ENCODE assay signal across 10 mouse cellular contexts in the genomic region with DNA sequence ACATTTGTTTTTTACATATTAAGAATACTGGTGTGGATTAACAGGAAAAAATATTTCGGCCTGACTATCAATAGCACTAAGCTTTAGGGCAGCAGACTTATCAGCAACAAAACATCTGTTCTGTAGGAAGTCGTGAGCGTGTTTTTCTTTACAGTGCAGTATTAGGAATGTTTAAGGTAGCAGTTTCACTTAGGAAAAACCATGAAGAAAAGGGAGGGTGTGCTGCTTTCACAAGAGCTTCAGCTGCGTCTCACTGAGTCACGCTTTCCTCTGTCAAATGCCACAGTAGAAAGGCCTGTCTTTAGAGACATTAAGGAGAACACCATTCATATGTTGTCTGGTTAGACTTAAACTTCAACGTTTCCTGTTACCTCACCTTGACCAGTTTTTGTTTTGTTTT. TPM values are rescaled to one million over a fixed set of nuclear protein-coding genes. Genes with fewer than 3 reads are reported as not detected.
DNase-seq lines count a peak whose midpoint lies in the region; ATAC-seq and TF ChIP-seq lines count a peak whose summit lies in the region.
"Had no signal": no experiment of that assay in that cellular context is flagged by ENCODE, and none has a peak within 500 bp of the region (broad histone marks: within the 10 kb centered on the region; RNA-seq: fewer than 3 reads in every experiment).

No protein-coding gene starts in this region.

- H3K27ac ChIP-seq in intestine, embryonic 14.5 days (ENCODE audit: low read depth), result peak overlapping the region; percentile 33; the same call in 1 of the 2 replicates
- H3K27ac ChIP-seq in intestine, embryonic 15.5 days, result no peak overlapping the region
- peak overlapping the region; percentile 51 for H3K27ac ChIP-seq in macrophage
- H3K27ac ChIP-seq in forebrain, embryonic 15.5 days (replicated peaks), result no peak overlapping the region

- peaks cover 13% of the 10 kb centered on the region for H3K4me1 ChIP-seq in intestine, embryonic 14.5 days (replicated peaks; ENCODE audit: control insufficient read depth, insufficient read depth, low read length)
- 0 out of 2 replicates have a peak, but pooled peaks cover 5% of the 10 kb centered on the region for H3K4me1 ChIP-seq in intestine, embryonic 15.5 days (replicated peaks)
- peaks cover 38% of the 10 kb centered on the region for H3K4me1 ChIP-seq in G1E (ENCODE audit: insufficient read depth, low read depth, low read length)
- H3K4me1 ChIP-seq in erythroblast, embryonic 14.5 days (ENCODE audit: control insufficient read depth), result peaks cover 54% of the 10 kb centered on the region
- H3K4me1 ChIP-seq in forebrain, embryonic 15.5 days, result peaks cover 13% of the 10 kb centered on the region

- no peak for TF ChIP-seq CTCF in G1E (IDR thresholded peaks at IDR 0.05; ENCODE audit: low read depth, low read length)

- H3K9me3 ChIP-seq in intestine, embryonic 14.5 days (ENCODE audit: control insufficient read depth, low read length), result no peaks in the 10 kb centered on the region
- no peaks in the 10 kb centered on the region for H3K9me3 ChIP-seq in intestine, embryonic 15.5 days
- no peaks in the 10 kb centered on the region for H3K9me3 ChIP-seq in G1E (replicated peaks)
- no peaks in the 10 kb centered on the region for H3K9me3 ChIP-seq in erythroblast, embryonic 14.5 days (ENCODE audit: control insufficient read depth, low read length)
- no peaks in the 10 kb centered on the region for H3K9me3 ChIP-seq in forebrain, embryonic 15.5 days

- H3K79me2 ChIP-seq in macrophage (ENCODE audit: inconsistent target), result peaks cover 89% of the 10 kb centered on the region

- no peak overlapping the region for H3K9ac ChIP-seq in intestine, embryonic 14.5 days (ENCODE audit: low read length)
- no peak overlapping the region for H3K9ac ChIP-seq in intestine, embryonic 15.5 days
- H3K9ac ChIP-seq in forebrain, embryonic 15.5 days (replicated peaks), result no peak overlapping the region

- H3K27me3 ChIP-seq in intestine, embryonic 14.5 days (replicated peaks; ENCODE audit: control insufficient read depth, insufficient read depth, low read length), result no peaks in the 10 kb centered on the region
- H3K27me3 ChIP-seq in intestine, embryonic 15.5 days (replicated peaks), result no peaks in the 10 kb centered on the region
- H3K27me3 ChIP-seq in G1E (ENCODE audit: insufficient read depth, low read length), result no peaks in the 10 kb centered on the region
- H3K27me3 ChIP-seq in erythroblast, embryonic 14.5 days (ENCODE audit: control insufficient read depth), result no peaks in the 10 kb centered on the region
- no peaks in the 10 kb centered on the region for H3K27me3 ChIP-seq in forebrain, embryonic 15.5 days

- no peak for DNase-seq in intestine, embryonic 14.5 days (ENCODE audit: low spot score)
- no peak for DNase-seq in G1E (ENCODE audit: low spot score)
- DNase-seq in neural tube, embryonic 10.5 days (ENCODE audit: extremely low spot score, low spot score), result no peak
- no peak for DNase-seq in thymus, adult 18-20 months
- DNase-seq: thymus, postnatal 36 days had no signal

- peaks cover 1% of the 10 kb centered on the region for H3K36me3 ChIP-seq in intestine, embryonic 14.5 days (ENCODE audit: control insufficient read depth, insufficient read depth, low read length)
- no peaks in the 10 kb centered on the region for H3K36me3 ChIP-seq in intestine, embryonic 15.5 days
- peaks cover 2% of the 10 kb centered on the region for H3K36me3 ChIP-seq in G1E (replicated peaks)
- peaks cover 36% of the 10 kb centered on the region for H3K36me3 ChIP-seq in erythroblast, embryonic 14.5 days (ENCODE audit: control insufficient read depth)
- peaks cover 5% of the 10 kb centered on the region; the same call in 1 of the 2 replicates for H3K36me3 ChIP-seq in macrophage (ENCODE audit: inconsistent target)
- H3K36me3 ChIP-seq in forebrain, embryonic 15.5 days, result peaks cover under 1% of the 10 kb centered on the region; the same call in 1 of the 2 replicates

- no peak overlapping the region for H3K4me3 ChIP-seq in intestine, embryonic 14.5 days (ENCODE audit: low read depth, low read length)
- H3K4me3 ChIP-seq in intestine, embryonic 15.5 days (replicated peaks), result no peak overlapping the region
- peak overlapping the region; percentile 58; the same call in 1 of the 2 replicates for H3K4me3 ChIP-seq in G1E (ENCODE audit: low read depth, low read length)
- H3K4me3 ChIP-seq in erythroblast, embryonic 14.5 days (replicated peaks), result peak overlapping the region; percentile 63
- no peak overlapping the region for H3K4me3 ChIP-seq in macrophage (ENCODE audit: inconsistent target)
- no peak overlapping the region for H3K4me3 ChIP-seq in forebrain, embryonic 15.5 days

- no peak for ATAC-seq in intestine, embryonic 14.5 days (replicated peaks; ENCODE audit: low FRiP score, low TSS enrichment, low read depth)
- no peak for ATAC-seq in intestine, embryonic 15.5 days
- peak; percentile 68 for ATAC-seq in G1E (ENCODE audit: extremely low read depth, insufficient number of reproducible peaks, low FRiP score, poor library complexity, severe bottlenecking)
- no peak for ATAC-seq in forebrain, embryonic 15.5 days (replicated peaks)
- ATAC-seq: hindbrain, embryonic 16.5 days had no signal

- no peak overlapping the region for H3K4me2 ChIP-seq in intestine, embryonic 14.5 days (ENCODE audit: low read length)
- no peak overlapping the region for H3K4me2 ChIP-seq in intestine, embryonic 15.5 days (replicated peaks)
- H3K4me2 ChIP-seq in forebrain, embryonic 15.5 days (replicated peaks), result no peak overlapping the region

- 56% methylated on average over 6 of the region's 6 CpGs for WGBS in intestine, embryonic 14.5 days
- 48% methylated on average over 6 of the region's 6 CpGs for WGBS in intestine, embryonic 15.5 days
- 5% methylated on average over 6 of the region's 6 CpGs for WGBS in macrophage (ENCODE audit: missing documents)
- 85% methylated on average over 6 of the region's 6 CpGs for WGBS in forebrain, embryonic 15.5 days

RNA-seq across cellular contexts. Expression of a gene that starts 5.1 kb away (rescaled TPM):
- 33.0 and 37.5 TPM in 2 replicates for polyA plus RNA-seq in intestine, embryonic 14.5 days (2014; fragmentation: Nextera tagmentation; extraction: Ambion mirVana)
- 35.7 and 38.6 TPM in 2 replicates for polyA plus RNA-seq in intestine, embryonic 15.5 days (2015; fragmentation: Nextera tagmentation; extraction: Ambion mirVana)
- total RNA-seq in G1E (2014; fragmentation: Nextera tagmentation) (73.2 and 105 TPM in 2 replicates), G1E (2017) (26.5 and 30.7 TPM in 2 replicates)
- polyA plus RNA-seq in G1E (2012) (4.8 and 5.0 TPM in 2 replicates), macrophage (2018) (41.5 to 104 TPM (median 81.1 TPM) in 3 replicates)
- polyA plus RNA-seq in erythroblast, embryonic 14.5 days (2012), result 0.28 and 0.49 TPM in 2 replicates
- 100 to 1,000 TPM; 133 to 774 (median 552) TPM for total RNA-seq in macrophage (2018; cell fraction: chromatin; rRNA removed)
- 100 to 1,000 TPM in 5 of 26 experiments, 10 to 100 TPM in 21; 34.5 to 126 (median 79.4) TPM for total RNA-seq in macrophage (2018; cell fraction: cytosol; rRNA removed)
- 100 to 1,000 TPM in 21 of 26 experiments, 10 to 100 TPM in 5; 87.6 to 549 (median 241) TPM for total RNA-seq in macrophage (2018; cell fraction: nucleus; rRNA removed)
- 29.2 and 30.6 TPM in 2 replicates for polyA plus RNA-seq in forebrain, embryonic 15.5 days (2015; fragmentation: Nextera tagmentation; extraction: Ambion mirVana)

Comparison
In these comparisons a context has a peak if more than half of its experiments do, and no peak if none do; other contexts are left out.
1. H3K27ac ChIP-seq: peak in intestine, embryonic 14.5 days (single experiment) and macrophage (single experiment); none in intestine, embryonic 15.5 days (single experiment) and forebrain, embryonic 15.5 days (single experiment).
2. H3K4me3 ChIP-seq: peak in G1E (single experiment) and erythroblast, embryonic 14.5 days (single experiment); none in intestine, embryonic 14.5 days (single experiment), intestine, embryonic 15.5 days (single experiment), macrophage (single experiment) and forebrain, embryonic 15.5 days (single experiment).